Mouse (Mus musculus) left cerebral cortex, adult 8-10 months (tissue): ENCODE data around the gene Ppm1l. TPM values are rescaled to one million over a fixed set of nuclear protein-coding genes. Genes with fewer than 3 reads are reported as not detected.

Experiments
- DNase-seq, 2 experiments: peaks; one replicate each; pipeline ENCODE4 v3.0.0; 2022; ENCODE audit warnings: low spot score in 2 of 2
- total RNA-seq, 4 experiments: library from RNA; stranded (reverse); gene quantifications; 2 replicates each; pipeline ENCODE4 v1.2.4; 2022

Ppm1l gene
- total RNA-seq, 4 experiments from 2014 or later, result 72.9 to 90.6 (median 75.8) TPM

GRCm38 (mm10) chr3:69433580-69433979 is 116.9 kb downstream of the Ppm1l start:
- no peak for DNase-seq

- DNase-seq, result peak in 1 of 2 experiments; percentile 63
Measured at GRCm38 (mm10) chr3:69438773-69439514, 122.3 kb downstream of the Ppm1l start.

GRCm38 (mm10) chr3:69440761-69441160 is 124.1 kb downstream of the Ppm1l start:
- no peak for DNase-seq

GRCm38 (mm10) chr3:69446989-69447388 is 130.3 kb downstream of the Ppm1l start:
- DNase-seq, result no peak

- DNase-seq, result no peak
Measured at GRCm38 (mm10) chr3:69449041-69449440, 132.4 kb downstream of the Ppm1l start.

- no peak for DNase-seq
Measured at GRCm38 (mm10) chr3:69454330-69454729, 137.7 kb downstream of the Ppm1l start.

GRCm38 (mm10) chr3:69456071-69456470 is 139.4 kb downstream of the Ppm1l start:
- DNase-seq, result no peak

GRCm38 (mm10) chr3:69458756-69459155 is 142.1 kb downstream of the Ppm1l start:
- no peak for DNase-seq

- DNase-seq, result no peak
Measured at GRCm38 (mm10) chr3:69461956-69462355, 145.3 kb downstream of the Ppm1l start.

GRCm38 (mm10) chr3:69465751-69466150 is 149.1 kb downstream of the Ppm1l start:
- no peak for DNase-seq

- DNase-seq, result no peak
Measured at GRCm38 (mm10) chr3:69468280-69469008, 151.8 kb downstream of the Ppm1l start.

- no peak for DNase-seq
Measured at GRCm38 (mm10) chr3:69469463-69470141, 152.9 kb downstream of the Ppm1l start.

GRCm38 (mm10) chr3:69470142-69470796 is 153.6 kb downstream of the Ppm1l start:
- no peak for DNase-seq

GRCm38 (mm10) chr3:69475850-69476450 is 159.3 kb downstream of the Ppm1l start:
- no peak for DNase-seq

- no peak for DNase-seq
Measured at GRCm38 (mm10) chr3:69479937-69480336, 163.3 kb downstream of the Ppm1l start.

- DNase-seq, result peak; percentile 46 to 55
Measured at GRCm38 (mm10) chr3:69481835-69482234, 165.2 kb downstream of the Ppm1l start.

GRCm38 (mm10) chr3:69484006-69484574 is 167.4 kb downstream of the Ppm1l start:
- no peak for DNase-seq

GRCm38 (mm10) chr3:69484582-69484981 is 167.9 kb downstream of the Ppm1l start:
- DNase-seq, result no peak

- DNase-seq, result no peak
Measured at GRCm38 (mm10) chr3:69485347-69485746, 168.7 kb downstream of the Ppm1l start.

GRCm38 (mm10) chr3:69485756-69486155 is 169.1 kb downstream of the Ppm1l start:
- no peak for DNase-seq

- DNase-seq, result no peak
Measured at GRCm38 (mm10) chr3:69487471-69487870, 170.8 kb downstream of the Ppm1l start.
